Mouse (Mus musculus) E14TG2a.4 (cell line): ENCODE data around the gene Rpp25l.

Experiments
- CTCF ChIP-seq: conservative IDR thresholded peaks from 2 replicates; pipeline ENCODE4 v1.5.1; 2014; ENCODE audit warnings: low read length
- NANOG ChIP-seq: IDR thresholded peaks from 2 replicates; pipeline ENCODE4 v1.6.1; 2014; ENCODE audit warnings: borderline replicate concordance, low read length, mixed read lengths

GRCm38 (mm10) chr4:41722918-41723351 is 9.6 kb upstream of the Rpp25l start, which contains the start of gene Dctn3:
- TF ChIP-seq CTCF (no peak), NANOG (no peak)
